Mouse (Mus musculus) CH12.LX (cell line): ENCODE data around the gene Trabd2b.

Experiments
- CTCF ChIP-seq, 2 experiments: IDR thresholded peaks in 1 of 2; conservative IDR thresholded peaks in 1 of 2; 2 replicates each; pipeline ENCODE4 v1.5.1; 2011 to 2012; ENCODE audit warnings: low read depth in 2 of 2, low read length in 2 of 2, improper control_type of control experiment in 1 of 2, inconsistent platforms in 1 of 2, mild to moderate bottlenecking in 1 of 2, moderate library complexity in 1 of 2
- EP300 ChIP-seq: IDR thresholded peaks from 2 replicates; pipeline ENCODE4 v1.6.1; 2011; ENCODE audit warnings: low read length, improper control_type of control experiment
- NRF1 ChIP-seq: IDR thresholded peaks from 2 replicates; pipeline ENCODE4 v1.6.1; 2014; ENCODE audit warnings: low read depth, mild to moderate bottlenecking, inconsistent platforms, low read length, improper control_type of control experiment, moderate library complexity
- POLR2A ChIP-seq: IDR thresholded peaks from 2 replicates; pipeline ENCODE4 v1.6.1; 2011; ENCODE audit warnings: low read depth, mild to moderate bottlenecking, improper control_type of control experiment, low read length
- POLR2AphosphoS2 ChIP-seq: IDR thresholded peaks from 2 replicates; pipeline ENCODE4 v1.6.1; 2011; ENCODE audit warnings: low read depth, low read length, improper control_type of control experiment
- SMC3 ChIP-seq: IDR thresholded peaks from 2 replicates; pipeline ENCODE4 v1.6.1; 2011; ENCODE audit warnings: low read depth, low read length, improper control_type of control experiment
- ZNF384 ChIP-seq: IDR thresholded peaks from 2 replicates; pipeline ENCODE4 v1.6.1; 2012; ENCODE audit warnings: low read depth, low read length, improper control_type of control experiment, inconsistent platforms

DNA sequence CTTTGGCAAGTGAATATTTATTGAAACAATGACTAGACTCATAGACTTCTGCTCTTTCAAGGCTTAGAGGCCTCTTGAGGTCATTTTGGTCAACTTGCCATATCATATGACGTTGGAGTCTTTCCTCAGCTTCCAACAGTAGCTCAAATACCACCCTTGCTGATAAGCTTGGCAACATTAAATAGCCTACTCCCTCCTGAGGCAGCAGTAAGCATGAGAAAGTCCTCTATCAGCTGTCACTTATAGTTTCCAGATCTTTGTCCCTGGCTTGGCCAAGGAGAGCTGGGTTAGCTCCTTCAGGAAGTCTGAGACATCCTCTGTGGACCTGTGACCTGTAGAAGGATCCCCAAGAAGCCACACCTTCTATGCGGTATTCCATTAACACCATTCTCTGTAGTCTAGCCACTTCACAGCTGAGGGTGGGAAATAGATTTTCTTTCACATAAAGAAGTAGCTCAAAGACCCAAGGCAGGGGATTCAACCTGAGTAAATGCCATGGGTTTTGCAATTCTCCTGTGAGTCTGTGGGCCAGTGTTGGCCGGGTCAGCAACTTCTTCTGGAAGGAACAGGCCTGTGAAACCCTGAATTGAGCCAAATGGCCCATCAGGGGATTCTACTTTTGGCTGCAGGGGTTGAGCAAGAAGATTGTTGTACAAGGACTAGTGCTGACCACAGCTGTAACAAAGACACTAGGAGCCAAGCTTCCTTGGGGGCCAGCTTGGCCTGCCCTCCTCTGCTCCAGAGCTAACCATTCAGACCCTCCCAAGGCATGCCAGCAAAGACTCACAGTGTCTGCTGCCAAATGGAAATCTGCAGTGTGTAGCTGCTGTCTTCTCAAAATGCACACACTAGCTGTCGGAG, 127.6 kb downstream of the Trabd2b start:
- TF ChIP-seq POLR2AphosphoS2 (no peak), SMC3 (no peak), POLR2A (no peak), EP300 (no peak), CTCF (conservative IDR thresholded peaks at IDR 0.05 in 1 of 2, IDR thresholded peaks at IDR 0.05 in 1 of 2; ENCODE audit: low read depth in 2 of 2, low read length in 2 of 2) (no peak), NRF1 (no peak), ZNF384 (no peak)
